Mouse (Mus musculus) C2C12 (cell line): ENCODE results near the gene Fth1. TPM values are rescaled to one million over a fixed set of nuclear protein-coding genes. Genes with fewer than 3 reads are reported as not detected.

Experiments used
- H3K27me3 ChIP-seq: one replicate; pipeline ENCODE4 v1.6.1; 2011; ENCODE audit not compliant: control insufficient read depth, insufficient read depth, insufficient read length
- H3K36me3 ChIP-seq: one replicate; pipeline ENCODE4 v1.6.1; 2011; ENCODE audit not compliant: control insufficient read depth, insufficient read depth
- H3K4me3 ChIP-seq: one replicate; pipeline ENCODE4 v1.5.1; 2011; ENCODE audit warnings: mild to moderate bottlenecking, control low read depth; ENCODE audit not compliant: poor library complexity, insufficient read depth, severe bottlenecking
- H3K79me2 ChIP-seq: one replicate; pipeline ENCODE4 v1.6.1; 2011; ENCODE audit not compliant: control insufficient read depth, insufficient read depth
- H3K79me3 ChIP-seq: one replicate; pipeline ENCODE4 v1.6.1; 2011; ENCODE audit warnings: low read depth, control low read depth
- H3ac ChIP-seq: one replicate; pipeline ENCODE3; 2011; ENCODE audit warnings: low read depth; ENCODE audit not compliant: control insufficient read depth, insufficient read length
- CEBPB ChIP-seq: IDR thresholded peaks from one replicate; pipeline ENCODE4 v1.6.1; 2011; ENCODE audit warnings: low read depth, mild to moderate bottlenecking, control low read depth, moderate library complexity
- CTCF ChIP-seq: IDR thresholded peaks from one replicate; pipeline ENCODE4 v1.5.1; 2011; ENCODE audit not compliant: control insufficient read depth, insufficient read depth, insufficient read length
- FOSL1 ChIP-seq: IDR thresholded peaks from one replicate; pipeline ENCODE4 v1.8.0; 2011; ENCODE audit warnings: mild to moderate bottlenecking, low read length; ENCODE audit not compliant: poor library complexity, insufficient read depth, severe bottlenecking
- MAX ChIP-seq: IDR thresholded peaks from one replicate; pipeline ENCODE4 v1.6.1; 2011; ENCODE audit warnings: mild to moderate bottlenecking, control low read depth
- MYOD1 ChIP-seq: IDR thresholded peaks from one replicate; pipeline ENCODE4 v1.6.1; 2011; ENCODE audit warnings: low read depth; ENCODE audit not compliant: control insufficient read depth, insufficient read length
- MYOG ChIP-seq: IDR thresholded peaks from one replicate; pipeline ENCODE4 v1.6.1; 2011; ENCODE audit not compliant: control insufficient read depth, insufficient read length; ENCODE audit errors: extremely low read depth
- USF1 ChIP-seq: IDR thresholded peaks from one replicate; pipeline ENCODE4 v1.6.1; 2011; ENCODE audit warnings: low read depth, mild to moderate bottlenecking, control low read depth, moderate library complexity
- polyA plus RNA-seq: library from polyadenylated mRNA; unstranded; fragments of >200 nt; fragmentation: generic; extraction: Trizol; gene quantifications from one replicate; pipeline ENCODE4 v1.2.1, GENCODE M21; 2012; ENCODE audit warnings: missing spikeins

The Fth1 gene
- polyA plus RNA-seq, 1 experiment = 4,975 TPM

DNA sequence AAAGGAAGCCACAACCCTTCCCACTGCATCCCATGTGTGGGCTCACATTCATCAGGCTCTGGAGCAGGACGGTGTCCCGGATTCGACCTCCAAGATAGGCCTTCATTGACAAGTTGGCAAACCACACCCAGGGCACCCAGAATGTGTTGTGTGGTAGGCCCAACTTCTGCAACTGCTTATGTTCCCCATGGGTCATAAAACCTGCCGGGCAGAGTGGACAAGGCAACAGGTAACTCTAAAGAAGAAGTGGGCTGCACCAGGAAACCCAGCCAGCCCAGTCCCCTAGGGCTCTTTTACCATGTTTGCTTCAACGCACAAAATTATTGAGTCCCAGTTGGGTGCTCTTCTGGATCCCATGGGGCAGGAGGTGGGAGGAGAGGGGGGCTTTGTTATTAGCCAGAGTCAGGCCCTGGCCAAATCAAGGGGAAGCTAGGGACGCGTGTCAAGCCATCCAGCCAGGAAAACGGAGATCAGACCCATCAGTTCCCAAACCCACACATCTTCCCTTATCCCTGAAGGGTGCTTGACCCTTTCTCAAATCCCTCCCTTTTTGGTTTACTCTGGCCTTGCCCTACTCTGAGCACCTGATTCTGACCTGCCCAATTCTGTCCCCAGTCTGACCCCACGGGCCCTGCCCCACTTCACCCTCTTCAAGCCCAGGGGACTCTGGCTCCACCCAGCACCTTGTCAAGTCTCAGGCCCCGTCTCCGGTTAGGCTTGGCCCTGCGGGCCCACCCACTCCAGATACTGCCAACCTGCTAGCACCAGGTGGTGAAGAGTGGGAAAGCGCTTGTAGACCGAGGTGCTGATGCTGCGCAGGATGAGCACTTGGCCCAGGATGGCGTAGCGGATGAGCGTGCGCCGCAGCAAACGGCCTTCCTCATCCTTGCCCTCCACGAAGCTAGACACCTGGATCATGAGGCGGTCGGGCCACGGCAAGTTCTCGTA, 11.9 kb downstream of the Fth1 start:
- no peaks in the 10 kb centered on the region for H3K79me2 ChIP-seq
- H3K79me3 ChIP-seq = no peaks in the 10 kb centered on the region
- TF ChIP-seq CTCF (no peak), CEBPB (no peak), MYOD1 (no peak), MYOG (no peak), USF1 (no peak), FOSL1 (no peak), MAX (no peak)
- H3K4me3 ChIP-seq = no peak overlapping the region
- H3K36me3 ChIP-seq = no peaks in the 10 kb centered on the region
- no peaks in the 10 kb centered on the region for H3K27me3 ChIP-seq
- no peak overlapping the region for H3ac ChIP-seq

DNA sequence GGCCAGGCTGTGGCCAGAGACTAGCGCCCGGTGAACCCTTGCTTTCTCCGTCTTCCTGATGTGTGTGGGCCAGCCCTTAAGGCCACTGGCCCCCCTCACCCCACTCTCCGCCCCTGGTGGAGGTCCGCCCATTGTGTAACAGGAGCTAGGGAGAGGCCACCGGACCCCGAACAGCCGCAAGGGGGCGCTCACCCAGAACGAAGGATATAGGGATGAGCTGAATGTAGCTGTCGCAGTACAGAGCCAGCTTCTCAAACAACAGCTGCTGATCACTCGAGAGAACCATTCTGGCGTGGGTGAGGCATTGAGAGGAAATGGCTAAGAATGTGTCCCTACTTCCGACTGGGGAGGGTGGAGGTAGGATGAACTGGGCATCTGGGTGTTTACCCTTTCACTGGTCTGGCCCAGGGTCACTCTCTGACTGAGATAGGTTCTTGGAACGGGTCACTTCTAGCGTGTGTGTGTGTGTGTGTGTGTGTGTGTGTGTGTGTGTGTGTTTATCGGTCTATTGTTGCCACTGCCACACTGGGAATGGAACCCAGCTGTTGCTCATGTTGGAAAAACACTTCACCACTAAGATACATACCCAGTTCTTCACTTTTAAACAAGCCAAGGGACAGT, 12.7 kb downstream of the Fth1 start:
- no peaks in the 10 kb centered on the region for H3K79me3 ChIP-seq
- H3K4me3 ChIP-seq = no peak overlapping the region
- no peak for TF ChIP-seq MYOG
- peak; percentile 12 for TF ChIP-seq CEBPB
- TF ChIP-seq CTCF = peak; percentile 66
- H3K36me3 ChIP-seq = no peaks in the 10 kb centered on the region
- no peak overlapping the region for H3ac ChIP-seq
- H3K79me2 ChIP-seq = no peaks in the 10 kb centered on the region
- H3K27me3 ChIP-seq = no peaks in the 10 kb centered on the region

DNA sequence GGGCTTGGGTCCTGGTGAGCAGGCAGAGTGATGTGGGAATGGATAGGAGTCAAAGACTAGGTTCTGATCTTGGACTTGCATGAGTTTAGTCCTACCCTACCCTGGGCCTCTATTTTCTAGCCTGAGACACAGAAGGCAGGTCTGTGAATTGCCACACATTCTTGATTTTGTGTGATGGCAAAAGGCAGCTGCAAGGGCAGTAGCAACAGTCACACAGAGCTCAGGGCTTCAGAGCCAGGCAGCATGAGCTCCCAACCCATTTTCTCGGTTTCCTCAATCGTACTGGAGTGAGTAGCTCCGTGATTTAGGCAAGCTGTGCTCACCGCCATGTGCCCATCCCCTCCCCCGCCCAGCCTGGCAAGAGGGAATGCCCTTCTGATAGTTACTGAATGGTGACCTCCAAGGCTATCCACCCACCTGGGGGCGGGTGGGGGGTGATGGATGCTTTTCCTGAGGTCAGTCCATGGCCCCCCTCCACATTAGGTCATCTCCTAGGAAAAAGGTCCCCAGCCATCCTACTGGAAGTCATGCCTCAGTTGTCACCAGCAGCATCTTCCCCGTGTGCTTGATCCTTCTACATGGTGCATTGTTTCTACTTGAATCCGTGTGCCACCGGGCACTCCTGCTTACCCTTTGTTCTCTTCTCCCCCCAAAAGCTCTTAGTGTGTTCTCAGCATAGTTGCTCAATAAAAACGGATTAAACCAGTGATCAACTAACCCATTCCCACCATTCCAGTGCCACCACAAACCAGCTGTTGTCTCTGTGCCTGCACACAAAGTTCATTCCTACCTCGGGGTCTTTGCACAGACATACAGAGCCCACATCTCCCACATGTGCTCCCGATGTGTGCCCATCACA, 17.0 kb downstream of the Fth1 start:
- H3ac ChIP-seq = no peak overlapping the region
- TF ChIP-seq MYOD1 (peak; percentile 62), CTCF (no peak)
- H3K27me3 ChIP-seq = no peaks in the 10 kb centered on the region
- H3K36me3 ChIP-seq = no peaks in the 10 kb centered on the region
- no peak overlapping the region for H3K4me3 ChIP-seq
- no peaks in the 10 kb centered on the region for H3K79me2 ChIP-seq
- no peaks in the 10 kb centered on the region for H3K79me3 ChIP-seq

DNA sequence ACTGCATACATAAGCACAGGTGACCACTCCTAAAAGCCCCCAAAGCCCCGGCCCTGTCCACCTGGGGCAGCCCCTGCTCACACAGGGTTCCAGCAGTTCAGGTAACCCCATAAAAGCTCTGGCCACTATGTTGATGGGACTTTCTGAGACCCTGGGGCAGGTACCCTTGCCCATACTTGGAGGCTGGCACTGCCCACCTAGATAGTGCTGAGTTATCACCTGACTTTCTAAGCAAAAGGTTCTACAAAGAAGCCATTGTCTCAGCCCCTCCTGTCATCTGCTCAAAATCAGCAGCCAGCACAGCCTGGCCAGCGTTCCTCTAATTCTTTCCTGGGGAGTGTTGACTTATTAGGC, 17.6 kb downstream of the Fth1 start:
- H3K4me3 ChIP-seq = no peak overlapping the region
- no peaks in the 10 kb centered on the region for H3K36me3 ChIP-seq
- H3ac ChIP-seq = no peak overlapping the region
- TF ChIP-seq MYOD1 = no peak
- TF ChIP-seq CTCF = no peak
- TF ChIP-seq FOSL1 = no peak
- no peak for TF ChIP-seq USF1
- no peak for TF ChIP-seq MYOG
- TF ChIP-seq MAX = no peak
- no peak for TF ChIP-seq CEBPB
- no peaks in the 10 kb centered on the region for H3K79me3 ChIP-seq
- no peaks in the 10 kb centered on the region for H3K27me3 ChIP-seq
- H3K79me2 ChIP-seq = no peaks in the 10 kb centered on the region

DNA sequence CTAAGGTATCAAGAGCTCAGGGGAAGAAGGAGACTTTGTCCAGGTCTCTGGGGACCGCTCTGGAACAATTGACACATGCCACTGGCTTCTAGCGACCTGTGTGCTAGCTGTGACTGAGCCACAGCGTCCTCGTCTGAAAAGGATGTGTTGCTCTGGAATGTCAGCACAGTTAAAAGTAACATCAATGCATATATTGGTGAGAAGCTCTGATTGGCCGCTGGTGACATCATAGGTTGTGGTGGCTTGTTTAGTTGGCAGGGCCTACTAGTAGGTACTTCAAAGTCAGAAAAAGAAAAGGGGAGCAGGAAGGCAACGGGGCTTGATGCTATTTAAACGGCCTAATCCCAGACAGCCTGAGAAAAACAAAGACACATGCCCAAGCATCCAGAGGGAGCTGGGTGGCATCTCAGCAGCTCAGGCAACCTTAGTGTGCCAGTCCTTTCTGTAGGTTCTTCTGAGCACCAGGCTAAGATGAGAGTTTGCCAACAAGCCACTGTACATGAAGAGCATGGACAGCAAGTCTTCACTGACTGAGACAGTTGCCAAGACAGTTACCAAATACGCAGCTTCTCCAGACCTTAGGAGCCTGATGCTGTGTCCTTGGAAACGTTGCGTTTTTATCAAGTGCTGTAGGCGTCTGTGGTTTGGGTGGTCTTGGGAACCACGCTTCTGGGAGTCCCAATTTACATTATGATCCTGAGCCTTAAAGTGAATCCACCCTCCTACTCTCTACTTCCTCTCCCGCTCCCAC, 18.5 kb downstream of the Fth1 start:
- Histone ChIP-seq H3ac (no peak overlapping the region), H3K79me2 (no peaks in the 10 kb centered on the region), H3K27me3 (no peaks in the 10 kb centered on the region), H3K4me3 (no peak overlapping the region), H3K79me3 (no peaks in the 10 kb centered on the region), H3K36me3 (no peaks in the 10 kb centered on the region)
- no peak for TF ChIP-seq CEBPB
- TF ChIP-seq MYOD1 = no peak
